Mouse (Mus musculus) CH12.LX (cell line): ENCODE measurements around the gene Pld5. TPM values are rescaled to one million over a fixed set of nuclear protein-coding genes. Genes with fewer than 3 reads are reported as not detected.

Experiments used
- DNase-seq: peaks from one replicate; pipeline ENCODE4 v3.0.0-alpha.2; 2013; ENCODE audit errors: extremely low read depth
- H3K27ac ChIP-seq: 2 replicates; pipeline ENCODE4 v1.5.1; 2012; ENCODE audit warnings: low read depth, mild to moderate bottlenecking, control low read depth, moderate library complexity; ENCODE audit not compliant: insufficient read depth
- H3K27me3 ChIP-seq: replicated peaks from 2 replicates; pipeline ENCODE3; 2012; ENCODE audit warnings: inconsistent platforms
- H3K36me3 ChIP-seq, 2 experiments: replicated peaks in 1 of 2; 2 replicates each; pipeline versions ENCODE3 to v1.6.1; 2012; ENCODE audit warnings: inconsistent platforms in 1 of 2, low read length in 1 of 2, mild to moderate bottlenecking in 1 of 2, mixed read lengths in 1 of 2, moderate library complexity in 1 of 2; ENCODE audit not compliant: control insufficient read depth in 1 of 2, insufficient read depth in 1 of 2
- H3K4me1 ChIP-seq, 2 experiments: 2 replicates each; pipeline ENCODE4 v1.6.1; 2012; ENCODE audit warnings: inconsistent platforms in 1 of 2, moderate library complexity in 1 of 2; ENCODE audit not compliant: insufficient read depth in 2 of 2, control insufficient read depth in 1 of 2
- H3K4me2 ChIP-seq: 2 replicates; pipeline ENCODE4 v1.6.1; 2012; ENCODE audit warnings: low read depth, mild to moderate bottlenecking, control low read depth; ENCODE audit not compliant: poor library complexity, insufficient read depth, severe bottlenecking
- H3K4me3 ChIP-seq, 3 experiments: fragments of 150-350 bp in 1 of 3; sonication (generic) in 1 of 3; replicated peaks in 1 of 3; 2 replicates each; pipeline versions ENCODE3 to v1.5.1; 2011 to 2012; ENCODE audit warnings: low read depth in 2 of 3, low read length in 2 of 3, mild to moderate bottlenecking in 2 of 3, moderate library complexity in 2 of 3, control low read depth in 1 of 3, improper control_type of control experiment in 1 of 3, inconsistent platforms in 1 of 3, mixed read lengths in 1 of 3; ENCODE audit not compliant: poor library complexity in 1 of 3
- H3K79me2 ChIP-seq: replicated peaks from 2 replicates; pipeline ENCODE4 v1.6.1; 2012; ENCODE audit warnings: mild to moderate bottlenecking, moderate library complexity; ENCODE audit not compliant: control insufficient read depth, poor library complexity, insufficient read depth, severe bottlenecking; ENCODE audit errors: extremely low read depth
- H3K9ac ChIP-seq: 2 replicates; pipeline ENCODE4 v1.6.1; 2012; ENCODE audit warnings: low read depth, mild to moderate bottlenecking, control low read depth, moderate library complexity; ENCODE audit not compliant: insufficient read depth
- H3K9me3 ChIP-seq: replicated peaks from 2 replicates; pipeline ENCODE3; 2012; ENCODE audit warnings: low read length, inconsistent platforms, mixed read lengths
- CTCF ChIP-seq, 2 experiments: IDR thresholded peaks in 1 of 2; conservative IDR thresholded peaks in 1 of 2; 2 replicates each; pipeline ENCODE4 v1.5.1; 2011 to 2012; ENCODE audit warnings: low read depth in 2 of 2, low read length in 2 of 2, improper control_type of control experiment in 1 of 2, inconsistent platforms in 1 of 2, mild to moderate bottlenecking in 1 of 2, moderate library complexity in 1 of 2
- ELF1 ChIP-seq: IDR thresholded peaks from 2 replicates; pipeline ENCODE4 v1.6.1; 2014; ENCODE audit warnings: low read depth, mild to moderate bottlenecking, inconsistent platforms, low read length, improper control_type of control experiment
- EP300 ChIP-seq: IDR thresholded peaks from 2 replicates; pipeline ENCODE4 v1.6.1; 2011; ENCODE audit warnings: low read length, improper control_type of control experiment
- ETS1 ChIP-seq: conservative IDR thresholded peaks from 2 replicates; pipeline ENCODE4 v1.6.1; 2012; ENCODE audit warnings: low read depth, mild to moderate bottlenecking, inconsistent platforms, low read length, improper control_type of control experiment, moderate library complexity
- HCFC1 ChIP-seq: IDR thresholded peaks from 2 replicates; pipeline ENCODE4 v1.6.1; 2012; ENCODE audit warnings: low read depth, mild to moderate bottlenecking, inconsistent platforms, low read length, improper control_type of control experiment
- IRF4 ChIP-seq: IDR thresholded peaks from 2 replicates; pipeline ENCODE4 v1.6.1; 2014; ENCODE audit warnings: low read depth, mild to moderate bottlenecking, inconsistent platforms, low read length, improper control_type of control experiment
- JUND ChIP-seq: conservative IDR thresholded peaks from 2 replicates; pipeline ENCODE4 v1.6.1; 2011; ENCODE audit warnings: low read depth, low read length, improper control_type of control experiment
- MAX ChIP-seq: IDR thresholded peaks from 2 replicates; pipeline ENCODE4 v1.6.1; 2011; ENCODE audit warnings: low read length, improper control_type of control experiment
- MAZ ChIP-seq: IDR thresholded peaks from 2 replicates; pipeline ENCODE4 v1.6.1; 2012; ENCODE audit warnings: low read depth, mild to moderate bottlenecking, inconsistent platforms, low read length, improper control_type of control experiment, moderate library complexity
- MYC ChIP-seq: IDR thresholded peaks from 2 replicates; pipeline ENCODE4 v1.6.1; 2011; ENCODE audit warnings: low read depth, mild to moderate bottlenecking, improper control_type of control experiment, low read length
- POLR2A ChIP-seq: IDR thresholded peaks from 2 replicates; pipeline ENCODE4 v1.6.1; 2011; ENCODE audit warnings: low read depth, mild to moderate bottlenecking, improper control_type of control experiment, low read length
- POLR2AphosphoS2 ChIP-seq: IDR thresholded peaks from 2 replicates; pipeline ENCODE4 v1.6.1; 2011; ENCODE audit warnings: low read depth, low read length, improper control_type of control experiment
- RAD21 ChIP-seq: IDR thresholded peaks from 2 replicates; pipeline ENCODE4 v1.6.1; 2011; ENCODE audit warnings: low read depth, mild to moderate bottlenecking, low read length, improper control_type of control experiment, moderate library complexity
- RCOR1 ChIP-seq: conservative IDR thresholded peaks from 2 replicates; pipeline ENCODE4 v1.6.1; 2012; ENCODE audit warnings: low read depth, mild to moderate bottlenecking, inconsistent platforms, low read length, improper control_type of control experiment
- SMC3 ChIP-seq: IDR thresholded peaks from 2 replicates; pipeline ENCODE4 v1.6.1; 2011; ENCODE audit warnings: low read depth, low read length, improper control_type of control experiment
- TBP ChIP-seq: conservative IDR thresholded peaks from 2 replicates; pipeline ENCODE4 v1.6.1; 2011; ENCODE audit warnings: low read depth, low read length, improper control_type of control experiment
- TCF12 ChIP-seq: IDR thresholded peaks from 2 replicates; pipeline ENCODE4 v1.6.1; 2014; ENCODE audit warnings: low read depth, mild to moderate bottlenecking, inconsistent platforms, low read length, improper control_type of control experiment
- USF1 ChIP-seq: IDR thresholded peaks from 2 replicates; pipeline ENCODE4 v1.6.1; 2014; ENCODE audit warnings: low read depth, mild to moderate bottlenecking, inconsistent platforms, low read length, improper control_type of control experiment
- ZMIZ1 ChIP-seq: IDR thresholded peaks from 2 replicates; pipeline ENCODE4 v1.6.1; 2012; ENCODE audit warnings: low read depth, mild to moderate bottlenecking, inconsistent platforms, low read length, improper control_type of control experiment
- ZNF384 ChIP-seq: IDR thresholded peaks from 2 replicates; pipeline ENCODE4 v1.6.1; 2012; ENCODE audit warnings: low read depth, low read length, improper control_type of control experiment, inconsistent platforms
- dilution Hi-C: fragments of 300-500 bp; cut with MboI; formaldehyde crosslinking; loops from 2 replicates; pipeline ENCODE4 v1.14.3; 2020; ENCODE audit warnings: low sequenced_read_pairs; ENCODE audit not compliant: extremely low pct_unique_long_range_greater_than_20kb, extremely low pct_ligation_motif_present
- in situ Hi-C: fragments of 300-500 bp; cut with MboI; formaldehyde crosslinking; loops from 3 replicates; pipeline ENCODE4 v1.14.3; 2019; ENCODE audit warnings: low sequenced_read_pairs, low pct_ligation_motif_present, low pct_unique_long_range_greater_than_20kb, mixed read lengths
- polyA plus RNA-seq: library from polyadenylated mRNA; unstranded; fragments of >175 nt; gene quantifications from 2 replicates; pipeline ENCODE4 v1.2.1, GENCODE M21; 2012; ENCODE audit warnings: low read depth; ENCODE audit not compliant: insufficient read length
- total RNA-seq, 2 experiments: library from RNA; depleted of rRNA; stranded (reverse); fragments of 300-350 nt in 1 of 2; fragments of >200 nt in 1 of 2; gene quantifications; 2 replicates each; pipeline ENCODE4 v1.2.3; 2012 to 2014

The Pld5 gene
- total and polyA plus RNA-seq, 3 experiments = not detected

- in situ Hi-C loops (loop anchor here (25.0 kb wide), 1 partner anchor 749 kb away; no protein-coding TSS in a partner anchor), dilution Hi-C loops (no loop called here)
- Histone ChIP-seq H3K4me3 (no peak overlapping the region), H3K36me3 (no peaks in the 10 kb centered on the region), H3K9ac (no peak overlapping the region), H3K79me2 (no peaks in the 10 kb centered on the region), H3K27ac (no peak overlapping the region), H3K4me1 (peaks cover 0 to 2% of the 10 kb centered on the region in 2 experiments; a peak in 1 of 4 replicates)
- no peak for DNase-seq
- TF ChIP-seq POLR2A (no peak), EP300 (no peak), USF1 (no peak), JUND (no peak), MAX (no peak), ETS1 (no peak), POLR2AphosphoS2 (no peak), ELF1 (no peak), ZNF384 (no peak), TCF12 (no peak), TBP (no peak), IRF4 (no peak), ZMIZ1 (no peak), HCFC1 (no peak), MAZ (no peak), RAD21 (no peak)
- TF ChIP-seq, all 38 proteins: peak for 0
- H3K4me2 ChIP-seq = no peak overlapping the region
- H3K9me3 ChIP-seq = no peaks in the 10 kb centered on the region
- H3K27me3 ChIP-seq = no peaks in the 10 kb centered on the region
Observed at GRCm38 (mm10) chr1:175938731-175939130, 336.4 kb downstream of the Pld5 start.

GRCm38 (mm10) chr1:175936282-175936737 lies 338.8 kb downstream of the Pld5 start:
- Histone ChIP-seq H3K9ac (no peak overlapping the region), H3K4me3 (no peak overlapping the region), H3K27ac (no peak overlapping the region), H3K36me3 (no peaks in the 10 kb centered on the region), H3K4me1 (peaks cover 0 to 2% of the 10 kb centered on the region in 2 experiments; a peak in 1 of 4 replicates), H3K4me2 (peak overlapping the region; percentile 68; the same call in 1 of the 2 replicates), H3K9me3 (no peaks in the 10 kb centered on the region), H3K27me3 (no peaks in the 10 kb centered on the region), H3K79me2 (no peaks in the 10 kb centered on the region)
- peak; percentile 82 for DNase-seq
- dilution Hi-C loops = no loop called here
- TF ChIP-seq EP300 (no peak), RCOR1 (no peak), RAD21 (peak; percentile 86), SMC3 (peak; percentile 69), CTCF (conservative IDR thresholded peaks at IDR 0.05 in 1 of 2, IDR thresholded peaks at IDR 0.05 in 1 of 2; ENCODE audit: low read depth in 2 of 2, low read length in 2 of 2) (peak; percentile 87), MYC (0 out of 2 replicates have a peak, but pooled peaks have one; percentile 32)
- in situ Hi-C loops = loop anchor here (25.0 kb wide), 1 partner anchor 751 kb away; no protein-coding TSS in a partner anchor
